21 mouse cellular contexts compared by ENCODE assay signal in genomic region chr14:21408846-21409245, GRCm38 (mm10).
A peak's percentile ranks its signal among the peaks of the same experiment; 100 is the strongest.
DNase-seq lines count a peak whose midpoint lies in the region; ATAC-seq lines count a peak whose summit lies in the region.
"Had no signal": no experiment of that assay in that cellular context is flagged by ENCODE, and none has a peak within 500 bp of the region (broad histone marks: within the 10 kb centered on the region; RNA-seq: fewer than 3 reads in every experiment).

No protein-coding gene starts in this region.

- no peak overlapping the region for H3K27ac ChIP-seq in embryonic facial prominence, embryonic 14.5 days (replicated peaks; ENCODE audit: low read depth, low read length)
- H3K27ac ChIP-seq in embryonic facial prominence, embryonic 10.5 days (replicated peaks) = no peak overlapping the region
- peak overlapping the region; percentile 58; the same call in 1 of the 2 replicates for H3K27ac ChIP-seq in midbrain, embryonic 12.5 days (replicated peaks)
- H3K27ac ChIP-seq in midbrain, embryonic 13.5 days = no peak overlapping the region
- H3K27ac ChIP-seq in forebrain, embryonic 13.5 days = peak overlapping the region; percentile 76
- H3K27ac ChIP-seq: heart, embryonic 13.5 days; hindbrain, embryonic 10.5 days; limb, embryonic 12.5 days; lung, embryonic 15.5 days had no signal

- H3K9ac ChIP-seq in embryonic facial prominence, embryonic 14.5 days (ENCODE audit: low read depth, low read length) = no peak overlapping the region
- H3K9ac ChIP-seq in midbrain, embryonic 12.5 days (replicated peaks) = no peak overlapping the region
- H3K9ac ChIP-seq in midbrain, embryonic 13.5 days (replicated peaks) = no peak overlapping the region
- no peak overlapping the region for H3K9ac ChIP-seq in forebrain, embryonic 13.5 days
- H3K9ac ChIP-seq: heart, embryonic 13.5 days; limb, embryonic 12.5 days; lung, embryonic 15.5 days had no signal

- H3K9me3 ChIP-seq in embryonic facial prominence, embryonic 14.5 days (ENCODE audit: control insufficient read depth, low read length) = no peaks in the 10 kb centered on the region
- H3K9me3 ChIP-seq in embryonic facial prominence, embryonic 10.5 days = no peaks in the 10 kb centered on the region
- H3K9me3 ChIP-seq in midbrain, embryonic 12.5 days = no peaks in the 10 kb centered on the region
- no peaks in the 10 kb centered on the region for H3K9me3 ChIP-seq in midbrain, embryonic 13.5 days
- H3K9me3 ChIP-seq in forebrain, embryonic 13.5 days (replicated peaks) = no peaks in the 10 kb centered on the region
- H3K9me3 ChIP-seq: heart, embryonic 13.5 days; hindbrain, embryonic 10.5 days; limb, embryonic 12.5 days; lung, embryonic 15.5 days had no signal

- no peaks in the 10 kb centered on the region for H3K27me3 ChIP-seq in embryonic facial prominence, embryonic 14.5 days (replicated peaks; ENCODE audit: control insufficient read depth, insufficient read depth, low read length)
- H3K27me3 ChIP-seq in embryonic facial prominence, embryonic 10.5 days (replicated peaks; ENCODE audit: low read depth, poor library complexity, severe bottlenecking) = no peaks in the 10 kb centered on the region
- no peaks in the 10 kb centered on the region for H3K27me3 ChIP-seq in midbrain, embryonic 12.5 days
- no peaks in the 10 kb centered on the region for H3K27me3 ChIP-seq in midbrain, embryonic 13.5 days
- no peaks in the 10 kb centered on the region for H3K27me3 ChIP-seq in forebrain, embryonic 13.5 days
- H3K27me3 ChIP-seq: heart, embryonic 13.5 days; limb, embryonic 12.5 days; lung, embryonic 15.5 days; Patski had no signal

- no peak overlapping the region for H3K4me2 ChIP-seq in embryonic facial prominence, embryonic 14.5 days (ENCODE audit: low read depth, low read length)
- no peak overlapping the region for H3K4me2 ChIP-seq in midbrain, embryonic 12.5 days (replicated peaks)
- H3K4me2 ChIP-seq in midbrain, embryonic 13.5 days (replicated peaks) = no peak overlapping the region
- H3K4me2 ChIP-seq in forebrain, embryonic 13.5 days = no peak overlapping the region
- H3K4me2 ChIP-seq: heart, embryonic 13.5 days; limb, embryonic 12.5 days; lung, embryonic 15.5 days; midbrain, embryonic 11.5 days had no signal

- WGBS in embryonic facial prominence, embryonic 14.5 days = 80% methylated on average over 4 of the region's 4 CpGs
- WGBS in embryonic facial prominence, embryonic 10.5 days = 87% methylated on average over 4 of the region's 4 CpGs
- WGBS in midbrain, embryonic 12.5 days = 67% methylated on average over 4 of the region's 4 CpGs
- WGBS in midbrain, embryonic 13.5 days = 55% methylated on average over 4 of the region's 4 CpGs
- 34% methylated on average over 4 of the region's 4 CpGs for WGBS in forebrain, embryonic 13.5 days

- ATAC-seq in embryonic facial prominence, embryonic 14.5 days (ENCODE audit: low read depth) = no peak
- no peak for ATAC-seq in midbrain, embryonic 12.5 days (ENCODE audit: low FRiP score, low read depth)
- ATAC-seq in midbrain, embryonic 13.5 days = no peak
- no peak for ATAC-seq in forebrain, embryonic 13.5 days
- no peak for ATAC-seq in CD4-positive, CD25-positive, alpha-beta regulatory T cell, adult 4 months
- ATAC-seq: intestine, postnatal 0 days; Patski had no signal

- H3K36me3 ChIP-seq in embryonic facial prominence, embryonic 14.5 days (ENCODE audit: control insufficient read depth, insufficient read depth, low read length) = no peaks in the 10 kb centered on the region
- H3K36me3 ChIP-seq in embryonic facial prominence, embryonic 10.5 days (replicated peaks) = no peaks in the 10 kb centered on the region
- H3K36me3 ChIP-seq in midbrain, embryonic 12.5 days = no peaks in the 10 kb centered on the region
- no peaks in the 10 kb centered on the region for H3K36me3 ChIP-seq in midbrain, embryonic 13.5 days
- no peaks in the 10 kb centered on the region for H3K36me3 ChIP-seq in forebrain, embryonic 13.5 days (ENCODE audit: poor library complexity, severe bottlenecking)
- H3K36me3 ChIP-seq: heart, embryonic 13.5 days; hindbrain, embryonic 10.5 days; limb, embryonic 12.5 days; lung, embryonic 15.5 days had no signal

- H3K4me3 ChIP-seq in embryonic facial prominence, embryonic 14.5 days (ENCODE audit: low read depth, low read length) = no peak overlapping the region
- H3K4me3 ChIP-seq in embryonic facial prominence, embryonic 10.5 days = no peak overlapping the region
- H3K4me3 ChIP-seq in midbrain, embryonic 12.5 days = no peak overlapping the region
- H3K4me3 ChIP-seq in midbrain, embryonic 13.5 days (replicated peaks) = no peak overlapping the region
- H3K4me3 ChIP-seq in forebrain, embryonic 13.5 days = no peak overlapping the region
- H3K4me3 ChIP-seq: heart, embryonic 13.5 days; hindbrain, embryonic 10.5 days; limb, embryonic 12.5 days; lung, embryonic 15.5 days had no signal

- no peaks in the 10 kb centered on the region for H3K4me1 ChIP-seq in embryonic facial prominence, embryonic 14.5 days (ENCODE audit: control insufficient read depth, insufficient read depth, low read length)
- no peaks in the 10 kb centered on the region for H3K4me1 ChIP-seq in embryonic facial prominence, embryonic 10.5 days
- H3K4me1 ChIP-seq in midbrain, embryonic 12.5 days = peaks cover 26% of the 10 kb centered on the region
- peaks cover 17% of the 10 kb centered on the region for H3K4me1 ChIP-seq in midbrain, embryonic 13.5 days (replicated peaks)
- H3K4me1 ChIP-seq in forebrain, embryonic 13.5 days = peaks cover 35% of the 10 kb centered on the region
- H3K4me1 ChIP-seq: heart, embryonic 13.5 days; lung, embryonic 15.5 days had no signal

- peak; percentile 17 for DNase-seq in embryonic facial prominence, embryonic 14.5 days (ENCODE audit: low spot score)
- no peak for DNase-seq in embryonic facial prominence, embryonic 10.5 days (ENCODE audit: low spot score)
- DNase-seq in retina, postnatal 1 day = peak; percentile 49
- DNase-seq: adrenal gland, postnatal 10 days; cerebellum, adult 11 months; cerebellum, postnatal 14 days; heart, postnatal 10 days; kidney, adult 9 months; kidney, postnatal 10 days; thymus, postnatal 4 days had no signal

Comparison
In these comparisons a context has a peak if more than half of its experiments do, and no peak if none do; other contexts are left out.
1. H3K27ac ChIP-seq: peak in midbrain, embryonic 12.5 days (single experiment) and forebrain, embryonic 13.5 days (single experiment); none in embryonic facial prominence, embryonic 14.5 days (single experiment), embryonic facial prominence, embryonic 10.5 days (single experiment) and midbrain, embryonic 13.5 days (single experiment).